Mouse (Mus musculus) frontal cortex, postnatal 14 days (tissue): ENCODE results near the gene Otub2.

Experiments
- DNase-seq, 2 experiments: peaks; one replicate each; pipeline ENCODE4 v3.0.0; 2022; ENCODE audit warnings: low spot score in 2 of 2

The Otub2 gene

GRCm38 (mm10) chr12:103371711-103372110, 16.8 kb upstream of the Otub2 start:
- DNase-seq = no peak

GRCm38 (mm10) chr12:103373530-103374236, 14.8 kb upstream of the Otub2 start:
- no peak for DNase-seq

GRCm38 (mm10) chr12:103376124-103376523, 12.4 kb upstream of the Otub2 start:
- peak in 1 of 2 experiments; percentile 42 for DNase-seq

- DNase-seq = no peak
These were observed 11.7 kb upstream of the Otub2 start for GRCm38 (mm10) chr12:103376774-103377173.

DNA sequence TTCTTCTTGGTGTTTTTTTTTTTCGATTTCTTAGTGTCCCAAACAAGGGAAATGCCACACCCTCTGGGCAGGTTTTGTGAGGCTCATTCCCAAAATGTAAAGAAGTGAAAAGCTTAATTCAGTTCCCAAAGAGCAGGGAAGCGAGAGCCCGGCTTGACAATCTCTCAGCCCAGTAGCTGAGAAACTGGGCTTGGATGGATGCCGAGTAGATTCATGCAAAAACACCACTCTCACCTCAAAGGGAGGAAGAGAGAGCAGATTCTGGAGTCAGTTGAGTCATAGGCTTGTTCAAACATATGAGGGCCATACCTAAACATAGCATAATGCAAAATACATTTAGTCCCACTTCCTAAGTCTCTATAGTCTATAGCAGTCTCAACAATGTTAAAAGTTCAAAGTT, 8.3 kb upstream of the Otub2 start:
- no peak for DNase-seq

DNA sequence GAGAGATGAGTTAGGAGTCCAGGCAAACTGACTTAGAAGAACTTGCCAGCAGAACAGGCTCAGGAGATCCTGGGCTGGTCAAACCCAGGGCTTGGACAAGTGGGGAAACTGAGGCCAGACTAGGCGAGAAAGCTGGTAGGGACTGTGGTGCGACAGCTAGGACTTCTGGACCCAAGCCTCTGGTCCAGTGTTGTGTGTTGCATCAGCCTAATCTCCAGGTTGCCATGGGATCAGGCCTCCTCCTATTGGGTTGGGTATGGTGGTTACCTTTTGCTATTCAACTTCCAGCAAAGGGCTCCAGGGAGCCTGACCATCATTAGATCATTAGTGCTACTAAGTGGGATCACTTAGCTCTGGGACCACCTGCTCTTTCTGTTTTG, 856 bp downstream of the Otub2 start:
- DNase-seq = no peak

- no peak for DNase-seq
These were observed 1.5 kb downstream of the Otub2 start for GRCm38 (mm10) chr12:103389982-103390381.

- DNase-seq = peak in 1 of 2 experiments; percentile 36
These were observed 2.6 kb downstream of the Otub2 start for GRCm38 (mm10) chr12:103391098-103391497.

DNA sequence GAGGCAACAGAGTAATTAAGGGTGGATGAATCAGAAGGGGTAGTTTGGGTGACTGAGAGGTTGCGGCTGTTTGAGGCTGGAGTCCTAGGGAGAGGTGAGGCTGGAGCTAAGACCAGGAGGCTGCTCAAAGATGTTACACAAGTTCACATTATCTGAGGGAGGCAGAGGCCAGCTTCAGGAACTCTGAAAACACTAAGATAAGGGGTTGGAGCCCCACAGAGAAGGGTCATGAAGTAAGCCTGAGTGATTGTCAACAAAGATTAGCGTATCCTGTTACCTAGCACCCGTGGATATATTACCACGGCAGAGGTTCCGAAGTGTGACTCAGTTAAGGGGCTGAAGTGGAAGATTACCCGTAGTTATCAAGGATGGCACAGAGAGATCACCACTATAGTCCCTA, 5.0 kb downstream of the Otub2 start:
- DNase-seq = no peak

- no peak for DNase-seq
These were observed 7.2 kb downstream of the Otub2 start for GRCm38 (mm10) chr12:103395486-103396275.

- no peak for DNase-seq
These were observed 8.3 kb downstream of the Otub2 start for GRCm38 (mm10) chr12:103396751-103397150.

GRCm38 (mm10) chr12:103404131-103404530, 15.6 kb downstream of the Otub2 start:
- DNase-seq = no peak

- no peak for DNase-seq
These were observed 19.2 kb downstream of the Otub2 start, which contains the start of gene 9330161L09Rik for GRCm38 (mm10) chr12:103407720-103408119. Gene 9330161L09Rik, minus strand, starts transcription at chr12:103407820.

GRCm38 (mm10) chr12:103408144-103408543, 19.7 kb downstream of the Otub2 start:
- no peak for DNase-seq

GRCm38 (mm10) chr12:103425016-103425728, 36.7 kb downstream of the Otub2 start:
- no peak for DNase-seq

- DNase-seq = peak; percentile 96 to 98
These were observed 37.4 kb downstream of the Otub2 start, which contains the start of gene Ddx24 for GRCm38 (mm10) chr12:103425729-103426470. Gene Ddx24, minus strand, starts transcription at chr12:103425830.

- DNase-seq = no peak
These were observed 38.2 kb downstream of the Otub2 start for GRCm38 (mm10) chr12:103426710-103427109.

- DNase-seq = no peak
These were observed 44.9 kb downstream of the Otub2 start for GRCm38 (mm10) chr12:103433430-103433829.

GRCm38 (mm10) chr12:103433986-103434731, 45.7 kb downstream of the Otub2 start, which contains the start of gene Ifi27:
Gene Ifi27, plus strand, starts transcription at chr12:103434211.
- no peak for DNase-seq

GRCm38 (mm10) chr12:103434861-103435260, 46.4 kb downstream of the Otub2 start:
- DNase-seq = no peak

GRCm38 (mm10) chr12:103437601-103438000, 49.1 kb downstream of the Otub2 start:
- DNase-seq = no peak
